In the genomic region with DNA sequence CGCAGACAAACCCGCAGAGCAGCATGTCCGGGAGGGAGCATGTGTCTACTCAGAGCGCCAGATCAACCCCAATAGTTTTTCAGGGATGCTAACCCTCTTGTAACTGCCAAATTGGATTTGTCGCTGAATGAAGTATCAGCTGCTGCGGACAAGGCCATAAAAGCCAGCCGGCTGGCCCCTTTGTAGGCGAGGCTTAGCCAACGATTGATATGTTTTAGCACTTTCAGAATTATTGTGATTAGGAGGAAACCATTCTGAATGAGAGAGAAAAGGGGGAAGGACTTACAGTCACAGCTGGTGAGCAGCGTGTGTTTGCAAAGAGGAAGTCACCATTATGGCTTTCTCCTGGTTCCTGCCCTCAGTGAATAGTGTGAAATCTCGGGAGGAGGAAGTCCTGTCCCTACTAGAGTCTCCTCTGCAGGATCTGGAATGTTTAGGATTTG, we compare ENCODE assay signal across 8 mouse cellular contexts.
DNase-seq lines count a peak whose midpoint lies in the region; ATAC-seq lines count a peak whose summit lies in the region.

No protein-coding gene starts in this region.

- H3K4me3 ChIP-seq in lung, embryonic 15.5 days: no peak overlapping the region
- no peak overlapping the region for H3K4me3 ChIP-seq in forebrain, embryonic 15.5 days
- peak overlapping the region; percentile 36 for H3K4me3 ChIP-seq in limb, embryonic 10.5 days

- DNase-seq in lung, postnatal 10 days: no peak
- peak; percentile 70 for DNase-seq in limb, embryonic 10.5 days (ENCODE audit: low spot score)
- peak; percentile 38 for DNase-seq in retina, adult 2 months (ENCODE audit: low read depth, low spot score)
- DNase-seq in thymus, postnatal 4 days: no peak
- no peak for DNase-seq in testis, postnatal 14 days (ENCODE audit: low spot score)

- 6% methylated on average over 11 of the region's 11 CpGs for WGBS in lung, embryonic 15.5 days
- 3% methylated on average over 11 of the region's 11 CpGs for WGBS in forebrain, embryonic 15.5 days
- WGBS in limb, embryonic 10.5 days: 5% methylated on average over 11 of the region's 11 CpGs

- H3K9ac ChIP-seq in lung, embryonic 15.5 days: no peak overlapping the region
- 0 out of 2 replicates have a peak overlapping the region, but pooled peaks have one; percentile 1 for H3K9ac ChIP-seq in forebrain, embryonic 15.5 days (replicated peaks)

- H3K36me3 ChIP-seq in lung, embryonic 15.5 days: no peaks in the 10 kb centered on the region
- H3K36me3 ChIP-seq in forebrain, embryonic 15.5 days: no peaks in the 10 kb centered on the region
- no peaks in the 10 kb centered on the region for H3K36me3 ChIP-seq in limb, embryonic 10.5 days

- ATAC-seq in lung, embryonic 15.5 days (ENCODE audit: borderline replicate concordance, extremely low read depth, low FRiP score, low TSS enrichment): no peak
- peak; percentile 23; the same call in 1 of the 2 replicates for ATAC-seq in forebrain, embryonic 15.5 days (replicated peaks)
- no peak for ATAC-seq in CD4-positive, CD25-positive, alpha-beta regulatory T cell, adult 4 months

- H3K4me2 ChIP-seq in lung, embryonic 15.5 days: peak overlapping the region; percentile 24; the same call in 1 of the 2 replicates
- H3K4me2 ChIP-seq in forebrain, embryonic 15.5 days (replicated peaks): peak overlapping the region; percentile 28; the same call in 1 of the 2 replicates

- no peaks in the 10 kb centered on the region for H3K27me3 ChIP-seq in lung, embryonic 15.5 days
- H3K27me3 ChIP-seq in forebrain, embryonic 15.5 days: no peaks in the 10 kb centered on the region
- H3K27me3 ChIP-seq in limb, embryonic 10.5 days (ENCODE audit: low read depth, poor library complexity, severe bottlenecking): no peaks in the 10 kb centered on the region

- peaks cover 80% of the 10 kb centered on the region for H3K4me1 ChIP-seq in lung, embryonic 15.5 days
- peaks cover 68% of the 10 kb centered on the region for H3K4me1 ChIP-seq in forebrain, embryonic 15.5 days
- H3K4me1 ChIP-seq in limb, embryonic 10.5 days: peaks cover 92% of the 10 kb centered on the region

- no peaks in the 10 kb centered on the region for H3K9me3 ChIP-seq in lung, embryonic 15.5 days
- no peaks in the 10 kb centered on the region for H3K9me3 ChIP-seq in forebrain, embryonic 15.5 days
- no peaks in the 10 kb centered on the region for H3K9me3 ChIP-seq in limb, embryonic 10.5 days (replicated peaks)

- peak overlapping the region; percentile 87 for H3K27ac ChIP-seq in lung, embryonic 15.5 days
- H3K27ac ChIP-seq in forebrain, embryonic 15.5 days (replicated peaks): peak overlapping the region; percentile 89
- H3K27ac ChIP-seq in limb, embryonic 10.5 days: peak overlapping the region; percentile 84

Comparison
In these comparisons a context has a peak if more than half of its experiments do, and no peak if none do; other contexts are left out.
1. DNase-seq: peak in limb, embryonic 10.5 days (single experiment) and retina, adult 2 months (single experiment); none in lung, postnatal 10 days (single experiment), thymus, postnatal 4 days (single experiment) and testis, postnatal 14 days (single experiment).
2. Peak in every context shown above with its lines, with median percentiles within 50 percentile points of each other: H3K27ac ChIP-seq.